Mouse (Mus musculus): ENCODE results near the gene Rerg. TPM values are rescaled to one million over a fixed set of nuclear protein-coding genes. Genes with fewer than 3 reads are reported as not detected.

Gene Rerg
- polyA plus RNA-seq, 1 experiment from 2014 or later = 19.4 TPM

- Histone ChIP-seq H3K36me3 (0 out of 2 replicates have a peak, but pooled peaks cover 8% of the 10 kb centered on the region), H3K4me2 (no peak overlapping the region), H3K9ac (no peak overlapping the region), H3K9me3 (no peaks in the 10 kb centered on the region), H3K27ac (no peak overlapping the region), H3K4me1 (peaks cover 27% of the 10 kb centered on the region), H3K27me3 (no peaks in the 10 kb centered on the region), H3K4me3 (no peak overlapping the region)
- no peak for ATAC-seq (ENCODE audit: insufficient number of reproducible peaks, insufficient read depth, low FRiP score, low TSS enrichment, low read depth)
- WGBS = 84% methylated on average over 7 of the region's 7 CpGs
Observed at GRCm38 (mm10) chr6:137143818-137144525, 26.3 kb downstream of the Rerg start.

- Histone ChIP-seq H3K9ac (peak overlapping the region; percentile 51; the same call in 1 of the 2 replicates), H3K36me3 (0 out of 2 replicates have a peak, but pooled peaks cover 8% of the 10 kb centered on the region), H3K4me3 (peak overlapping the region; percentile 29), H3K4me2 (peak overlapping the region; percentile 55), H3K9me3 (no peaks in the 10 kb centered on the region), H3K4me1 (peaks cover 34% of the 10 kb centered on the region), H3K27ac (peak overlapping the region; percentile 78), H3K27me3 (no peaks in the 10 kb centered on the region)
- WGBS = 0% methylated on average over 11 of the region's 11 CpGs
- peak; percentile 70; the same call in 1 of the 2 replicates for ATAC-seq (ENCODE audit: insufficient number of reproducible peaks, insufficient read depth, low FRiP score, low TSS enrichment, low read depth)
Observed at GRCm38 (mm10) chr6:137142796-137143195, 27.5 kb downstream of the Rerg start.

GRCm38 (mm10) chr6:137141247-137141820 is 29.0 kb downstream of the Rerg start:
- Histone ChIP-seq H3K4me3 (no peak overlapping the region), H3K9me3 (no peaks in the 10 kb centered on the region), H3K4me2 (no peak overlapping the region), H3K9ac (no peak overlapping the region), H3K36me3 (no peaks in the 10 kb centered on the region), H3K4me1 (peaks cover 38% of the 10 kb centered on the region), H3K27ac (no peak overlapping the region), H3K27me3 (no peaks in the 10 kb centered on the region)
- WGBS = 55% methylated on average over 5 of the region's 5 CpGs
- ATAC-seq (ENCODE audit: insufficient number of reproducible peaks, insufficient read depth, low FRiP score, low TSS enrichment, low read depth) = no peak

GRCm38 (mm10) chr6:137138822-137139221 is 31.5 kb downstream of the Rerg start:
- H3K27ac ChIP-seq = no peak overlapping the region
- ATAC-seq (ENCODE audit: insufficient number of reproducible peaks, insufficient read depth, low FRiP score, low TSS enrichment, low read depth) = no peak
- H3K9ac ChIP-seq = no peak overlapping the region
- H3K4me3 ChIP-seq = no peak overlapping the region
- no peaks in the 10 kb centered on the region for H3K9me3 ChIP-seq
- H3K36me3 ChIP-seq = no peaks in the 10 kb centered on the region
- H3K4me2 ChIP-seq = no peak overlapping the region
- no peaks in the 10 kb centered on the region for H3K27me3 ChIP-seq
- H3K4me1 ChIP-seq = peaks cover 55% of the 10 kb centered on the region
- WGBS = 76% methylated on average over 8 of the region's 8 CpGs

- Histone ChIP-seq H3K27ac (no peak overlapping the region), H3K9ac (no peak overlapping the region), H3K4me1 (peaks cover 51% of the 10 kb centered on the region), H3K9me3 (no peaks in the 10 kb centered on the region), H3K27me3 (no peaks in the 10 kb centered on the region), H3K4me3 (no peak overlapping the region), H3K4me2 (no peak overlapping the region), H3K36me3 (no peaks in the 10 kb centered on the region)
- 24% methylated on average over 3 of the region's 3 CpGs for WGBS
- no peak for ATAC-seq (ENCODE audit: insufficient number of reproducible peaks, insufficient read depth, low FRiP score, low TSS enrichment, low read depth)
Observed at GRCm38 (mm10) chr6:137138391-137138790, 31.9 kb downstream of the Rerg start.

- Histone ChIP-seq H3K9ac (no peak overlapping the region), H3K27ac (no peak overlapping the region), H3K4me3 (no peak overlapping the region), H3K4me1 (peaks cover 42% of the 10 kb centered on the region), H3K9me3 (no peaks in the 10 kb centered on the region), H3K4me2 (0 out of 2 replicates have a peak overlapping the region, but pooled peaks have one; percentile 7), H3K27me3 (no peaks in the 10 kb centered on the region), H3K36me3 (no peaks in the 10 kb centered on the region)
- no peak for ATAC-seq (ENCODE audit: insufficient number of reproducible peaks, insufficient read depth, low FRiP score, low TSS enrichment, low read depth)
- WGBS = 68% methylated on average over 4 of the region's 4 CpGs
Observed at GRCm38 (mm10) chr6:137136401-137136800, 33.9 kb downstream of the Rerg start.

GRCm38 (mm10) chr6:137135506-137136391 is 34.5 kb downstream of the Rerg start:
- H3K9ac ChIP-seq = no peak overlapping the region
- no peaks in the 10 kb centered on the region for H3K9me3 ChIP-seq
- H3K4me1 ChIP-seq = peaks cover 35% of the 10 kb centered on the region
- peak overlapping the region; percentile 7; the same call in 1 of the 2 replicates for H3K4me2 ChIP-seq
- peak overlapping the region; percentile 58; the same call in 1 of the 2 replicates for H3K27ac ChIP-seq
- H3K36me3 ChIP-seq = no peaks in the 10 kb centered on the region
- no peak overlapping the region for H3K4me3 ChIP-seq
- WGBS = 30% methylated on average over 20 of the region's 20 CpGs
- H3K27me3 ChIP-seq = no peaks in the 10 kb centered on the region
- ATAC-seq (ENCODE audit: insufficient number of reproducible peaks, insufficient read depth, low FRiP score, low TSS enrichment, low read depth) = 0 out of 2 replicates have a peak, but pooled peaks have one; percentile 20

- Histone ChIP-seq H3K27me3 (no peaks in the 10 kb centered on the region), H3K9me3 (no peaks in the 10 kb centered on the region), H3K4me2 (no peak overlapping the region), H3K9ac (no peak overlapping the region), H3K4me3 (no peak overlapping the region), H3K4me1 (peaks cover 33% of the 10 kb centered on the region), H3K27ac (no peak overlapping the region), H3K36me3 (no peaks in the 10 kb centered on the region)
- WGBS = 94% methylated on average over 1 of the region's 1 CpGs
- no peak for ATAC-seq (ENCODE audit: insufficient number of reproducible peaks, insufficient read depth, low FRiP score, low TSS enrichment, low read depth)
Observed at GRCm38 (mm10) chr6:137131794-137132193, 38.5 kb downstream of the Rerg start.

GRCm38 (mm10) chr6:137131349-137131748 is 38.9 kb downstream of the Rerg start:
- no peak for ATAC-seq (ENCODE audit: insufficient number of reproducible peaks, insufficient read depth, low FRiP score, low TSS enrichment, low read depth)

GRCm38 (mm10) chr6:137126861-137127260 is 43.4 kb downstream of the Rerg start:
- H3K36me3 ChIP-seq = no peaks in the 10 kb centered on the region
- H3K9ac ChIP-seq = no peak overlapping the region
- H3K4me1 ChIP-seq = peaks cover 18% of the 10 kb centered on the region
- H3K4me3 ChIP-seq = no peak overlapping the region
- peak overlapping the region; percentile 83; the same call in 1 of the 2 replicates for H3K27ac ChIP-seq
- H3K4me2 ChIP-seq = no peak overlapping the region
- H3K27me3 ChIP-seq = no peaks in the 10 kb centered on the region
- WGBS = 54% methylated on average over 5 of the region's 5 CpGs
- no peak for ATAC-seq (ENCODE audit: insufficient number of reproducible peaks, insufficient read depth, low FRiP score, low TSS enrichment, low read depth)
- no peaks in the 10 kb centered on the region for H3K9me3 ChIP-seq

More at GRCm38 (mm10) chr6:137131349-137131748, 38.9 kb downstream of the Rerg start:
- H3K9me3 ChIP-seq = no peaks in the 10 kb centered on the region
- H3K27ac ChIP-seq = no peak overlapping the region
- H3K4me2 ChIP-seq = no peak overlapping the region
- peaks cover 34% of the 10 kb centered on the region for H3K4me1 ChIP-seq
- no peaks in the 10 kb centered on the region for H3K36me3 ChIP-seq
- WGBS = 66% methylated on average over 6 of the region's 6 CpGs
- no peak overlapping the region for H3K4me3 ChIP-seq
- no peak overlapping the region for H3K9ac ChIP-seq
- H3K27me3 ChIP-seq = no peaks in the 10 kb centered on the region

GRCm38 (mm10) chr6:137126224-137126623 is 44.1 kb downstream of the Rerg start:
- Histone ChIP-seq H3K36me3 (no peaks in the 10 kb centered on the region), H3K9ac (peak overlapping the region; percentile 32; the same call in 1 of the 2 replicates), H3K4me3 (no peak overlapping the region), H3K27ac (peak overlapping the region; percentile 83), H3K9me3 (no peaks in the 10 kb centered on the region), H3K4me1 (peaks cover 18% of the 10 kb centered on the region), H3K27me3 (no peaks in the 10 kb centered on the region), H3K4me2 (no peak overlapping the region)
- 34% methylated on average over 2 of the region's 2 CpGs for WGBS
- ATAC-seq (ENCODE audit: insufficient number of reproducible peaks, insufficient read depth, low FRiP score, low TSS enrichment, low read depth) = no peak

All from embryonic facial prominence, embryonic 13.5 days (tissue).